Mouse (Mus musculus) midbrain, embryonic 14.5 days (tissue): ENCODE data around the gene Psmc4. TPM values are rescaled to one million over a fixed set of nuclear protein-coding genes. Genes with fewer than 3 reads are reported as not detected.

Experiments used
- polyA plus RNA-seq: library from polyadenylated mRNA; unstranded; fragments of >200 nt; fragmentation: Nextera tagmentation; extraction: Ambion mirVana; gene quantifications from 2 replicates; pipeline ENCODE4 v1.2.1, GENCODE M21; 2014

Gene Psmc4
- polyA plus RNA-seq, 1 experiment from 2014 or later = 305 TPM

Other genes with a start within 250 kb of the Psmc4 start
- 2.4 and 2.6 TPM in 2 replicates for gene Zfp626, start 242.9 kb downstream of the Psmc4 start, polyA plus RNA-seq
- 9.9 and 15.2 TPM in 2 replicates for gene Zfp59, start 211.5 kb downstream of the Psmc4 start, polyA plus RNA-seq
- gene Zfp607a, start 192.6 kb downstream of the Psmc4 start, polyA plus RNA-seq = 0.98 and 1.3 TPM in 2 replicates
- gene Zfp974, start 120.6 kb downstream of the Psmc4 start, polyA plus RNA-seq = 12.6 and 17.8 TPM in 2 replicates
- 27.5 and 31.1 TPM in 2 replicates for gene Zfp780b, start 70.9 kb downstream of the Psmc4 start, polyA plus RNA-seq
- gene Zfp850, start 36.0 kb downstream of the Psmc4 start, polyA plus RNA-seq = 5.9 and 8.7 TPM in 2 replicates
- gene Fcgbp, start 21.1 kb upstream of the Psmc4 start, polyA plus RNA-seq = 0.08 and 0.25 TPM in 2 replicates
- gene 9530053A07Rik, start 79.4 kb upstream of the Psmc4 start, polyA plus RNA-seq = 0.04 TPM in 2 replicates
- 26.2 and 36.4 TPM in 2 replicates for gene Fbl, start 119.6 kb upstream of the Psmc4 start, polyA plus RNA-seq
- 13.7 and 17.3 TPM in 2 replicates for gene Dyrk1b, start 129.4 kb upstream of the Psmc4 start, polyA plus RNA-seq
- gene Eid2, start 217.8 kb upstream of the Psmc4 start, polyA plus RNA-seq = 6.8 and 14.7 TPM in 2 replicates
- gene Eid2b, start 227.6 kb upstream of the Psmc4 start, polyA plus RNA-seq = 40.2 TPM in 2 replicates
- 0.28 and 1.8 TPM in 2 replicates for gene Selenov, start 241.1 kb upstream of the Psmc4 start, polyA plus RNA-seq